Mouse (Mus musculus) testis, adult 2 months (tissue): ENCODE measurements around the gene Cx3cr1. TPM values are rescaled to one million over a fixed set of nuclear protein-coding genes. Genes with fewer than 3 reads are reported as not detected.

Experiments used
- H3K27ac ChIP-seq: fragments of 200-500 bp; 2 replicates; pipeline ENCODE4 v1.5.1; 2012; ENCODE audit warnings: low read depth, low read length; ENCODE audit not compliant: control insufficient read depth, insufficient read depth
- H3K27me3 ChIP-seq: fragments of 200-500 bp; 2 replicates; pipeline ENCODE4 v1.6.1; 2012; ENCODE audit warnings: mild to moderate bottlenecking, low read length, moderate library complexity; ENCODE audit not compliant: control insufficient read depth, insufficient read depth
- H3K36me3 ChIP-seq: fragments of 200-500 bp; 2 replicates; pipeline ENCODE4 v1.6.1; 2012; ENCODE audit warnings: mild to moderate bottlenecking, low read length; ENCODE audit not compliant: control insufficient read depth, insufficient read depth
- H3K4me1 ChIP-seq: fragments of 200-500 bp; 2 replicates; pipeline ENCODE4 v1.6.1; 2012; ENCODE audit warnings: low read length; ENCODE audit not compliant: control insufficient read depth, insufficient read depth
- H3K4me3 ChIP-seq: fragments of 200-500 bp; 2 replicates; pipeline ENCODE4 v1.5.1; 2012; ENCODE audit warnings: low read depth, mild to moderate bottlenecking, low read length, moderate library complexity, mixed read lengths; ENCODE audit not compliant: control insufficient read depth
- CTCF ChIP-seq: fragments of 200-500 bp; IDR thresholded peaks from 2 replicates; pipeline ENCODE4 v1.5.1; 2012; ENCODE audit warnings: low read depth, mild to moderate bottlenecking, inconsistent platforms, low read length, moderate library complexity; ENCODE audit not compliant: control insufficient read depth, insufficient read depth, insufficient replicate concordance
- POLR2A ChIP-seq: fragments of 200-500 bp; IDR thresholded peaks from 2 replicates; pipeline ENCODE4 v1.6.1; 2012; ENCODE audit warnings: low read depth, mild to moderate bottlenecking, inconsistent platforms, low read length, moderate library complexity; ENCODE audit not compliant: control insufficient read depth
- polyA plus RNA-seq: library from polyadenylated mRNA; depleted of rRNA; stranded (reverse); fragments of >200 nt; gene quantifications from 2 replicates; pipeline ENCODE4 v1.2.3, GENCODE M21; 2012

The Cx3cr1 gene
- polyA plus RNA-seq, 1 experiment = 2.7 TPM

GRCm38 (mm10) chr9:120067609-120068008 is 2.1 kb downstream of the Cx3cr1 start:
- H3K27me3 ChIP-seq = no peaks in the 10 kb centered on the region
- no peak overlapping the region for H3K27ac ChIP-seq
- H3K4me1 ChIP-seq = peaks cover 3% of the 10 kb centered on the region
- H3K36me3 ChIP-seq = no peaks in the 10 kb centered on the region
- no peak for TF ChIP-seq CTCF
- TF ChIP-seq POLR2A = no peak
- H3K4me3 ChIP-seq = no peak overlapping the region

GRCm38 (mm10) chr9:120064317-120064716 is 5.4 kb downstream of the Cx3cr1 start:
- no peaks in the 10 kb centered on the region for H3K4me1 ChIP-seq
- no peak overlapping the region for H3K4me3 ChIP-seq
- TF ChIP-seq CTCF (no peak), POLR2A (no peak)
- H3K36me3 ChIP-seq = no peaks in the 10 kb centered on the region
- H3K27me3 ChIP-seq = no peaks in the 10 kb centered on the region
- no peak overlapping the region for H3K27ac ChIP-seq

- TF ChIP-seq CTCF = no peak
- TF ChIP-seq POLR2A = no peak
- H3K36me3 ChIP-seq = no peaks in the 10 kb centered on the region
- H3K27me3 ChIP-seq = no peaks in the 10 kb centered on the region
- H3K4me3 ChIP-seq = no peak overlapping the region
- no peak overlapping the region for H3K27ac ChIP-seq
- no peaks in the 10 kb centered on the region; the same call in 1 of the 2 replicates for H3K4me1 ChIP-seq
These were observed 10.9 kb downstream of the Cx3cr1 start for GRCm38 (mm10) chr9:120058730-120059129.

- no peak overlapping the region for H3K4me3 ChIP-seq
- TF ChIP-seq CTCF (no peak), POLR2A (no peak)
- H3K36me3 ChIP-seq = no peaks in the 10 kb centered on the region
- H3K4me1 ChIP-seq = no peaks in the 10 kb centered on the region; the same call in 1 of the 2 replicates
- no peaks in the 10 kb centered on the region for H3K27me3 ChIP-seq
- no peak overlapping the region for H3K27ac ChIP-seq
These were observed 13.5 kb downstream of the Cx3cr1 start for GRCm38 (mm10) chr9:120056201-120056600.

GRCm38 (mm10) chr9:120054545-120055277 is 15.0 kb downstream of the Cx3cr1 start:
- Histone ChIP-seq H3K27ac (no peak overlapping the region), H3K36me3 (no peaks in the 10 kb centered on the region), H3K4me1 (no peaks in the 10 kb centered on the region; the same call in 1 of the 2 replicates), H3K4me3 (no peak overlapping the region), H3K27me3 (no peaks in the 10 kb centered on the region)
- TF ChIP-seq POLR2A (no peak), CTCF (no peak)

GRCm38 (mm10) chr9:120049407-120049806 is 20.3 kb downstream of the Cx3cr1 start:
- TF ChIP-seq CTCF (no peak), POLR2A (no peak)
- Histone ChIP-seq H3K27ac (no peak overlapping the region), H3K27me3 (no peaks in the 10 kb centered on the region), H3K4me3 (no peak overlapping the region), H3K36me3 (no peaks in the 10 kb centered on the region), H3K4me1 (no peaks in the 10 kb centered on the region)

GRCm38 (mm10) chr9:120048495-120048894 is 21.2 kb downstream of the Cx3cr1 start:
- Histone ChIP-seq H3K36me3 (no peaks in the 10 kb centered on the region), H3K4me3 (no peak overlapping the region), H3K27me3 (no peaks in the 10 kb centered on the region), H3K27ac (no peak overlapping the region), H3K4me1 (no peaks in the 10 kb centered on the region)
- no peak for TF ChIP-seq POLR2A
- TF ChIP-seq CTCF = no peak
